Mouse (Mus musculus): ENCODE measurements at regions not wholly inside any gene's neighbourhood (a gene's known extent, or its start where the extent isn't known, plus 50 kb on each side); places are given as distances from the start of the nearest gene placed in this dataset.

GRCm38 (mm10) chr8:25443552-25443951 is 619.4 kb upstream of the Adam5 start:
- TF ChIP-seq CTCF (IDR thresholded peaks at IDR 0.05; ENCODE audit: insufficient read depth, low read length) (no peak), POLR2A (IDR thresholded peaks at IDR 0.05; ENCODE audit: borderline replicate concordance, extremely low read depth, low read depth, low read length) (no peak)

Data from lung, adult 2 months (tissue).